Mouse (Mus musculus) kidney, adult 10 weeks (tissue): ENCODE results near the gene Tanc2. TPM values are rescaled to one million over a fixed set of nuclear protein-coding genes. Genes with fewer than 3 reads are reported as not detected.

ENCODE experiments used
- polyA plus RNA-seq: library from polyadenylated mRNA; stranded (reverse); fragments of 350-450 nt; fragmentation: Illumina TruSeq; extraction: RNeasy Lipid Tissue Mini Kit (QIAGEN cat#74804); gene quantifications from one replicate; pipeline ENCODE4 v1.2.3, GENCODE M21; 2014; ENCODE audit warnings: low read depth, low replicate concordance

The Tanc2 gene
- 27.4 TPM for polyA plus RNA-seq

GRCm38 (mm10) chr11:105589877-105590641 is at the start of gene Tanc2:
Tanc2 (plus strand) TSS chr11:105589986.

GRCm38 (mm10) chr11:105952911-105953386 is 363.2 kb downstream of the Tanc2 start, which contains the start of gene Cyb561:
Cyb561 (minus strand) TSS chr11:105953336.

GRCm38 (mm10) chr11:105967741-105968574 is 378.2 kb downstream of the Tanc2 start, which contains the start of gene Ace:
Ace (plus strand) TSS chr11:105967945.

Other genes starting within 250 kb of the Tanc2 start
- gene March10, start 133.3 kb upstream of the Tanc2 start, polyA plus RNA-seq: not detected